Mouse (Mus musculus): ENCODE results near the gene Gm21830. TPM values are rescaled to one million over a fixed set of nuclear protein-coding genes. Genes with fewer than 3 reads are reported as not detected.
"Not testable (repeated sequence)": the region's sequence is repeated elsewhere in the genome, so short reads cannot be mapped to it uniquely, and the experiment has no call there.

The Gm21830 gene
- polyA plus RNA-seq, 1 experiment from 2014 or later, result not detected

- H3K4me1 ChIP-seq (replicated peaks; ENCODE audit: insufficient read depth, low read length), result no peaks in the 10 kb centered on the region
- H3K4me2 ChIP-seq (ENCODE audit: low read length), result no peak within 1 kb of the TSS
- DNase-seq (ENCODE audit: low spot score), result no peak
- no peak for ATAC-seq (replicated peaks; ENCODE audit: low FRiP score, low read depth)
- no peak for TF ChIP-seq CTCF (IDR thresholded peaks at IDR 0.05; ENCODE audit: low read depth)
- no peaks in the 10 kb centered on the region for H3K27me3 ChIP-seq (ENCODE audit: insufficient read depth, low read length)
- WGBS, result 64% methylated on average over 3 of the region's 3 CpGs
- no peaks in the 10 kb centered on the region for H3K9me3 ChIP-seq (replicated peaks; ENCODE audit: low read length)
- H3K36me3 ChIP-seq (ENCODE audit: insufficient read depth, low read length), result no peaks in the 10 kb centered on the region
- H3K27ac ChIP-seq, result no peak within 1 kb of the TSS
- no peak within 1 kb of the TSS for H3K4me3 ChIP-seq (replicated peaks; ENCODE audit: low read depth, low read length)
- no peak within 1 kb of the TSS for H3K9ac ChIP-seq (ENCODE audit: low read depth, low read length)
Observed at GRCm38 (mm10) chr2:67445780-67446179, 32.3 kb downstream of the Gm21830 start, which contains the start of gene Xirp2. Gene Xirp2, plus strand, starts transcription at chr2:67446002.

- no peaks in the 10 kb centered on the region for H3K4me1 ChIP-seq (replicated peaks; ENCODE audit: insufficient read depth, low read length)
- H3K4me3 ChIP-seq (replicated peaks; ENCODE audit: low read depth, low read length), result no peak overlapping the region
- no peaks in the 10 kb centered on the region for H3K9me3 ChIP-seq (replicated peaks; ENCODE audit: low read length)
- WGBS, result 87% methylated on average over 1 of the region's 1 CpGs
- H3K27ac ChIP-seq, result no peak overlapping the region
- no peaks in the 10 kb centered on the region for H3K36me3 ChIP-seq (ENCODE audit: insufficient read depth, low read length)
- H3K9ac ChIP-seq (ENCODE audit: low read depth, low read length), result no peak overlapping the region
- no peak overlapping the region for H3K4me2 ChIP-seq (ENCODE audit: low read length)
- no peak for DNase-seq (ENCODE audit: low spot score)
- ATAC-seq (replicated peaks; ENCODE audit: low FRiP score, low read depth), result no peak
- no peak for TF ChIP-seq CTCF (IDR thresholded peaks at IDR 0.05; ENCODE audit: low read depth)
- no peaks in the 10 kb centered on the region for H3K27me3 ChIP-seq (ENCODE audit: insufficient read depth, low read length)
Observed at GRCm38 (mm10) chr2:67446772-67447171, 33.2 kb downstream of the Gm21830 start.

GRCm38 (mm10) chr2:67447206-67447605 is 33.7 kb downstream of the Gm21830 start:
- no peak overlapping the region for H3K9ac ChIP-seq (ENCODE audit: low read depth, low read length)
- no peak for ATAC-seq (replicated peaks; ENCODE audit: low FRiP score, low read depth)
- H3K9me3 ChIP-seq (replicated peaks; ENCODE audit: low read length), result no peaks in the 10 kb centered on the region
- H3K4me1 ChIP-seq (replicated peaks; ENCODE audit: insufficient read depth, low read length), result no peaks in the 10 kb centered on the region
- no peak overlapping the region for H3K4me2 ChIP-seq (ENCODE audit: low read length)
- TF ChIP-seq CTCF (IDR thresholded peaks at IDR 0.05; ENCODE audit: low read depth), result no peak
- 66% methylated on average over 12 of the region's 12 CpGs for WGBS
- no peak overlapping the region for H3K4me3 ChIP-seq (replicated peaks; ENCODE audit: low read depth, low read length)
- no peaks in the 10 kb centered on the region for H3K27me3 ChIP-seq (ENCODE audit: insufficient read depth, low read length)
- DNase-seq (ENCODE audit: low spot score), result no peak
- H3K27ac ChIP-seq, result no peak overlapping the region
- H3K36me3 ChIP-seq (ENCODE audit: insufficient read depth, low read length), result no peaks in the 10 kb centered on the region

GRCm38 (mm10) chr2:67460857-67461256 is 47.3 kb downstream of the Gm21830 start:
- no peaks in the 10 kb centered on the region for H3K27me3 ChIP-seq (ENCODE audit: insufficient read depth, low read length)
- H3K36me3 ChIP-seq (ENCODE audit: insufficient read depth, low read length), result no peaks in the 10 kb centered on the region
- ATAC-seq (replicated peaks; ENCODE audit: low FRiP score, low read depth), result no peak
- no peaks in the 10 kb centered on the region for H3K9me3 ChIP-seq (replicated peaks; ENCODE audit: low read length)
- H3K4me2 ChIP-seq (ENCODE audit: low read length), result no peak overlapping the region
- H3K27ac ChIP-seq, result no peak overlapping the region
- 93% methylated on average over 3 of the region's 3 CpGs for WGBS
- no peak for TF ChIP-seq CTCF (IDR thresholded peaks at IDR 0.05; ENCODE audit: low read depth)
- no peaks in the 10 kb centered on the region for H3K4me1 ChIP-seq (replicated peaks; ENCODE audit: insufficient read depth, low read length)
- no peak overlapping the region for H3K9ac ChIP-seq (ENCODE audit: low read depth, low read length)
- DNase-seq (ENCODE audit: low spot score), result no peak
- no peak overlapping the region for H3K4me3 ChIP-seq (replicated peaks; ENCODE audit: low read depth, low read length)

GRCm38 (mm10) chr2:67467036-67467435 is 53.5 kb downstream of the Gm21830 start:
- no peak overlapping the region for H3K27ac ChIP-seq
- no peaks in the 10 kb centered on the region for H3K36me3 ChIP-seq (ENCODE audit: insufficient read depth, low read length)
- no peak overlapping the region for H3K4me3 ChIP-seq (replicated peaks; ENCODE audit: low read depth, low read length)
- no peaks in the 10 kb centered on the region for H3K4me1 ChIP-seq (replicated peaks; ENCODE audit: insufficient read depth, low read length)
- no peak for DNase-seq (ENCODE audit: low spot score)
- no peak overlapping the region for H3K9ac ChIP-seq (ENCODE audit: low read depth, low read length)
- H3K4me2 ChIP-seq (ENCODE audit: low read length), result no peak overlapping the region
- H3K27me3 ChIP-seq (ENCODE audit: insufficient read depth, low read length), result no peaks in the 10 kb centered on the region
- no peak for ATAC-seq (replicated peaks; ENCODE audit: low FRiP score, low read depth)
- H3K9me3 ChIP-seq (replicated peaks; ENCODE audit: low read length), result no peaks in the 10 kb centered on the region
- 88% methylated on average over 7 of the region's 7 CpGs for WGBS
- no peak for TF ChIP-seq CTCF (IDR thresholded peaks at IDR 0.05; ENCODE audit: low read depth)

GRCm38 (mm10) chr2:67470030-67470429 is 56.5 kb downstream of the Gm21830 start:
- H3K4me3 ChIP-seq (replicated peaks; ENCODE audit: low read depth, low read length); H3K27me3 ChIP-seq (ENCODE audit: insufficient read depth, low read length); H3K36me3 ChIP-seq (ENCODE audit: insufficient read depth, low read length); H3K4me2 ChIP-seq (ENCODE audit: low read length); H3K27ac ChIP-seq; ATAC-seq (replicated peaks; ENCODE audit: low FRiP score, low read depth); H3K9me3 ChIP-seq (replicated peaks; ENCODE audit: low read length); H3K4me1 ChIP-seq (replicated peaks; ENCODE audit: insufficient read depth, low read length); H3K9ac ChIP-seq (ENCODE audit: low read depth, low read length): not testable (repeated sequence)
- WGBS, result 36% methylated on average over 5 of the region's 5 CpGs
- peak; percentile 58 for DNase-seq (ENCODE audit: low spot score)

- Histone ChIP-seq H3K27ac (no peak overlapping the region), H3K4me3 (replicated peaks; ENCODE audit: low read depth, low read length) (no peak overlapping the region), H3K9ac (ENCODE audit: low read depth, low read length) (no peak overlapping the region), H3K27me3 (ENCODE audit: insufficient read depth, low read length) (no peaks in the 10 kb centered on the region), H3K4me1 (replicated peaks; ENCODE audit: insufficient read depth, low read length) (no peaks in the 10 kb centered on the region), H3K4me2 (ENCODE audit: low read length) (no peak overlapping the region), H3K9me3 (replicated peaks; ENCODE audit: low read length) (no peaks in the 10 kb centered on the region), H3K36me3 (ENCODE audit: insufficient read depth, low read length) (no peaks in the 10 kb centered on the region)
- DNase-seq (ENCODE audit: low spot score), result peak; percentile 86
- WGBS, result 20% methylated on average over 6 of the region's 6 CpGs
- no peak for ATAC-seq (replicated peaks; ENCODE audit: low FRiP score, low read depth)
- TF ChIP-seq CTCF (IDR thresholded peaks at IDR 0.05; ENCODE audit: low read depth), result peak; percentile 80
Observed at GRCm38 (mm10) chr2:67477753-67478152, 64.2 kb downstream of the Gm21830 start.

Measured in kidney, postnatal 0 days (tissue).